Mouse (Mus musculus): Measurements from ENCODE around the gene Fcer1a. TPM values are rescaled to one million over a fixed set of nuclear protein-coding genes. Genes with fewer than 3 reads are reported as not detected.

Gene Fcer1a
- polyA plus RNA-seq, 1 experiment from 2014 or later: not detected

Other genes starting within 250 kb of the Fcer1a start
- gene Olfr1408, start 89.8 kb downstream of the Fcer1a start, polyA plus RNA-seq (2016; fragmentation: Nextera tagmentation; extraction: Ambion mirVana): not detected in 2 replicates
- gene Olfr1406, start 36.6 kb downstream of the Fcer1a start, polyA plus RNA-seq (2016; fragmentation: Nextera tagmentation; extraction: Ambion mirVana): not detected in 2 replicates
- not detected in 2 replicates for gene Olfr218, start 29.4 kb downstream of the Fcer1a start, polyA plus RNA-seq (2016; fragmentation: Nextera tagmentation; extraction: Ambion mirVana)
- gene Olfr1404, start 14.8 kb downstream of the Fcer1a start, polyA plus RNA-seq (2016; fragmentation: Nextera tagmentation; extraction: Ambion mirVana): not detected in 2 replicates
- gene Olfr418, start 38.8 kb upstream of the Fcer1a start, polyA plus RNA-seq (2016; fragmentation: Nextera tagmentation; extraction: Ambion mirVana): not detected in 2 replicates
- gene Mptx2, start 50.6 kb upstream of the Fcer1a start, polyA plus RNA-seq (2016; fragmentation: Nextera tagmentation; extraction: Ambion mirVana): not detected in 2 replicates
- 7.8 and 9.3 TPM in 2 replicates for gene Ackr1, start 106.5 kb upstream of the Fcer1a start, polyA plus RNA-seq (2016; fragmentation: Nextera tagmentation; extraction: Ambion mirVana)
- gene Aim2, start 123.7 kb upstream of the Fcer1a start, polyA plus RNA-seq (2016; fragmentation: Nextera tagmentation; extraction: Ambion mirVana): 3.2 and 3.9 TPM in 2 replicates
- 20.1 and 25.7 TPM in 2 replicates for gene Cadm3, start 140.5 kb upstream of the Fcer1a start, polyA plus RNA-seq (2016; fragmentation: Nextera tagmentation; extraction: Ambion mirVana)